Mouse (Mus musculus) common myeloid progenitor, adult 5-6 weeks (primary cell): ENCODE data around the gene Ptprn2. TPM values are rescaled to one million over a fixed set of nuclear protein-coding genes. Genes with fewer than 3 reads are reported as not detected.
A peak's percentile ranks its signal among the peaks of the same experiment; 100 is the strongest.

Source experiments
- ATAC-seq: replicated peaks from 2 replicates; pipeline ENCODE4 v1.8.0; 2016; ENCODE audit warnings: low read depth, mild to moderate bottlenecking, moderate TSS enrichment, inconsistent platforms; ENCODE audit not compliant: poor library complexity, severe bottlenecking
- total RNA-seq: library from RNA; stranded (forward); fragments of 200-1000, 187-1606 nt; gene quantifications from 2 replicates; pipeline ENCODE4 v1.2.3, GENCODE M21; 2017

Gene Ptprn2
- total RNA-seq, 1 experiment from 2014 or later = not detected

GRCm38 (mm10) chr12:117027351-117027750, 541.8 kb downstream of the Ptprn2 start:
- no peak for ATAC-seq

- ATAC-seq = no peak
These were observed 542.9 kb downstream of the Ptprn2 start for GRCm38 (mm10) chr12:117028333-117028961.

- ATAC-seq = no peak
These were observed 547.7 kb downstream of the Ptprn2 start for GRCm38 (mm10) chr12:117033172-117033571.

GRCm38 (mm10) chr12:117034506-117034905, 549.0 kb downstream of the Ptprn2 start:
- no peak for ATAC-seq

- peak; percentile 83 for ATAC-seq
These were observed 549.7 kb downstream of the Ptprn2 start for GRCm38 (mm10) chr12:117035243-117035642.

- ATAC-seq = no peak
These were observed 553.9 kb downstream of the Ptprn2 start for GRCm38 (mm10) chr12:117039411-117039810.

- no peak for ATAC-seq
These were observed 555.9 kb downstream of the Ptprn2 start for GRCm38 (mm10) chr12:117041409-117041808.

- ATAC-seq = no peak
These were observed 557.2 kb downstream of the Ptprn2 start for GRCm38 (mm10) chr12:117042706-117043105.

- no peak for ATAC-seq
These were observed 562.1 kb downstream of the Ptprn2 start for GRCm38 (mm10) chr12:117047384-117048251.

GRCm38 (mm10) chr12:117049829-117050228, 564.3 kb downstream of the Ptprn2 start:
- ATAC-seq = no peak

- no peak for ATAC-seq
These were observed 567.8 kb downstream of the Ptprn2 start for GRCm38 (mm10) chr12:117053223-117053850.

- no peak for ATAC-seq
These were observed 568.6 kb downstream of the Ptprn2 start for GRCm38 (mm10) chr12:117053851-117054769.

GRCm38 (mm10) chr12:117054925-117055570, 569.5 kb downstream of the Ptprn2 start:
- no peak for ATAC-seq

- no peak; the same call in 1 of the 2 replicates for ATAC-seq
These were observed 572.9 kb downstream of the Ptprn2 start for GRCm38 (mm10) chr12:117058184-117058958.

GRCm38 (mm10) chr12:117058975-117059374, 573.5 kb downstream of the Ptprn2 start:
- ATAC-seq = no peak

GRCm38 (mm10) chr12:117077664-117078063, 592.1 kb downstream of the Ptprn2 start:
- ATAC-seq = peak; percentile 94

GRCm38 (mm10) chr12:117078945-117079344, 593.4 kb downstream of the Ptprn2 start:
- no peak for ATAC-seq

- no peak for ATAC-seq
These were observed 594.2 kb downstream of the Ptprn2 start for GRCm38 (mm10) chr12:117079724-117080123.
